18 mouse cellular contexts compared by ENCODE assay signal in genomic region chr12:94470981-94471380, GRCm38 (mm10).
DNase-seq lines count a peak whose midpoint lies in the region; ATAC-seq lines count a peak whose summit lies in the region.
"Had no signal": no experiment of that assay in that cellular context is flagged by ENCODE, and none has a peak within 500 bp of the region (broad histone marks: within the 10 kb centered on the region; RNA-seq: fewer than 3 reads in every experiment).

No protein-coding gene starts in this region.

- no peaks in the 10 kb centered on the region for H3K36me3 ChIP-seq in hindbrain, embryonic 11.5 days (ENCODE audit: control insufficient read depth, insufficient read depth, low read length)
- no peaks in the 10 kb centered on the region for H3K36me3 ChIP-seq in hindbrain, embryonic 16.5 days (ENCODE audit: control insufficient read depth, insufficient read depth, low read length)
- H3K36me3 ChIP-seq in midbrain, embryonic 12.5 days: no peaks in the 10 kb centered on the region
- no peaks in the 10 kb centered on the region for H3K36me3 ChIP-seq in midbrain, embryonic 10.5 days
- H3K36me3 ChIP-seq: G1E; heart, embryonic 10.5 days; limb, embryonic 15.5 days had no signal

- H3K9me3 ChIP-seq in hindbrain, embryonic 11.5 days (ENCODE audit: control insufficient read depth, low read length): no peaks in the 10 kb centered on the region
- no peaks in the 10 kb centered on the region for H3K9me3 ChIP-seq in hindbrain, embryonic 16.5 days (ENCODE audit: control insufficient read depth, low read length)
- no peaks in the 10 kb centered on the region for H3K9me3 ChIP-seq in midbrain, embryonic 12.5 days
- no peaks in the 10 kb centered on the region for H3K9me3 ChIP-seq in midbrain, embryonic 10.5 days (replicated peaks)
- H3K9me3 ChIP-seq: G1E; heart, embryonic 10.5 days; limb, embryonic 15.5 days had no signal

- no peaks in the 10 kb centered on the region for H3K4me1 ChIP-seq in hindbrain, embryonic 11.5 days (replicated peaks; ENCODE audit: control insufficient read depth, insufficient read depth, low read length)
- H3K4me1 ChIP-seq in hindbrain, embryonic 16.5 days (ENCODE audit: control insufficient read depth, insufficient read depth, low read depth, low read length): peaks cover 3% of the 10 kb centered on the region
- H3K4me1 ChIP-seq in midbrain, embryonic 12.5 days: no peaks in the 10 kb centered on the region
- no peaks in the 10 kb centered on the region for H3K4me1 ChIP-seq in midbrain, embryonic 10.5 days
- H3K4me1 ChIP-seq: heart, embryonic 10.5 days; limb, embryonic 15.5 days had no signal

- no peak for DNase-seq in hindbrain, embryonic 11.5 days (ENCODE audit: low spot score)
- DNase-seq in midbrain, embryonic 10.5 days (ENCODE audit: low spot score): no peak
- peak; percentile 39 for DNase-seq in kidney, postnatal 14 days
- DNase-seq in gastrocnemius, postnatal 25 days: no peak
- DNase-seq in layer of hippocampus, postnatal 14 days (ENCODE audit: low spot score in 2 of 2): no peak
- DNase-seq: adrenal gland, adult 2 months; cerebellum, adult 11-12 months; gastrocnemius, postnatal 36 days; liver, postnatal 0 days; right cerebral cortex, postnatal 14 days; thymus, postnatal 4 days had no signal

- no peak overlapping the region for H3K9ac ChIP-seq in hindbrain, embryonic 11.5 days (ENCODE audit: low read depth, low read length)
- H3K9ac ChIP-seq in hindbrain, embryonic 16.5 days (ENCODE audit: low read depth, low read length): no peak overlapping the region
- no peak overlapping the region for H3K9ac ChIP-seq in midbrain, embryonic 12.5 days (replicated peaks)
- H3K9ac ChIP-seq: limb, embryonic 15.5 days; liver, postnatal 0 days had no signal

- no peaks in the 10 kb centered on the region for H3K27me3 ChIP-seq in hindbrain, embryonic 11.5 days (ENCODE audit: control insufficient read depth, insufficient read depth, low read length)
- H3K27me3 ChIP-seq in hindbrain, embryonic 16.5 days (replicated peaks; ENCODE audit: control insufficient read depth, insufficient read depth, low read length): no peaks in the 10 kb centered on the region
- H3K27me3 ChIP-seq in midbrain, embryonic 12.5 days: no peaks in the 10 kb centered on the region
- H3K27me3 ChIP-seq in midbrain, embryonic 10.5 days (ENCODE audit: low read depth, poor library complexity, severe bottlenecking): no peaks in the 10 kb centered on the region
- H3K27me3 ChIP-seq: limb, embryonic 15.5 days had no signal

- no peak overlapping the region for H3K4me3 ChIP-seq in hindbrain, embryonic 11.5 days (ENCODE audit: low read depth, low read length)
- H3K4me3 ChIP-seq in hindbrain, embryonic 16.5 days (ENCODE audit: low read length): no peak overlapping the region
- no peak overlapping the region for H3K4me3 ChIP-seq in midbrain, embryonic 12.5 days
- no peak overlapping the region for H3K4me3 ChIP-seq in midbrain, embryonic 10.5 days
- H3K4me3 ChIP-seq: erythroblast, embryonic 14.5 days; heart, embryonic 10.5 days; limb, embryonic 15.5 days had no signal

- ATAC-seq in hindbrain, embryonic 11.5 days (ENCODE audit: low FRiP score): 0 out of 2 replicates have a peak, but pooled peaks have one; percentile 33
- no peak; the same call in 1 of the 2 replicates for ATAC-seq in hindbrain, embryonic 16.5 days
- ATAC-seq in midbrain, embryonic 12.5 days (ENCODE audit: low FRiP score, low read depth): no peak
- ATAC-seq: intestine, postnatal 0 days; liver, postnatal 0 days had no signal

- H3K27ac ChIP-seq in hindbrain, embryonic 11.5 days (ENCODE audit: low read depth, low read length): no peak overlapping the region
- H3K27ac ChIP-seq in hindbrain, embryonic 16.5 days (ENCODE audit: low read depth, low read length): no peak overlapping the region
- H3K27ac ChIP-seq in midbrain, embryonic 12.5 days (replicated peaks): 0 out of 2 replicates have a peak overlapping the region, but pooled peaks have one; percentile 15
- H3K27ac ChIP-seq in midbrain, embryonic 10.5 days (replicated peaks): no peak overlapping the region
- H3K27ac ChIP-seq: heart, embryonic 10.5 days; limb, embryonic 15.5 days had no signal

- H3K4me2 ChIP-seq in hindbrain, embryonic 11.5 days (replicated peaks; ENCODE audit: low read depth, low read length): no peak overlapping the region
- no peak overlapping the region for H3K4me2 ChIP-seq in hindbrain, embryonic 16.5 days (ENCODE audit: low read length)
- H3K4me2 ChIP-seq in midbrain, embryonic 12.5 days (replicated peaks): no peak overlapping the region
- H3K4me2 ChIP-seq: limb, embryonic 15.5 days had no signal

- 40% methylated on average over 1 of the region's 1 CpGs for WGBS in hindbrain, embryonic 11.5 days
- WGBS in hindbrain, embryonic 16.5 days: 32% methylated on average over 1 of the region's 1 CpGs
- 60% methylated on average over 1 of the region's 1 CpGs for WGBS in midbrain, embryonic 12.5 days
- 76% methylated on average over 1 of the region's 1 CpGs for WGBS in midbrain, embryonic 10.5 days
